Mouse (Mus musculus): ENCODE measurements around the gene Btnl10.

Btnl10 gene

DNA sequence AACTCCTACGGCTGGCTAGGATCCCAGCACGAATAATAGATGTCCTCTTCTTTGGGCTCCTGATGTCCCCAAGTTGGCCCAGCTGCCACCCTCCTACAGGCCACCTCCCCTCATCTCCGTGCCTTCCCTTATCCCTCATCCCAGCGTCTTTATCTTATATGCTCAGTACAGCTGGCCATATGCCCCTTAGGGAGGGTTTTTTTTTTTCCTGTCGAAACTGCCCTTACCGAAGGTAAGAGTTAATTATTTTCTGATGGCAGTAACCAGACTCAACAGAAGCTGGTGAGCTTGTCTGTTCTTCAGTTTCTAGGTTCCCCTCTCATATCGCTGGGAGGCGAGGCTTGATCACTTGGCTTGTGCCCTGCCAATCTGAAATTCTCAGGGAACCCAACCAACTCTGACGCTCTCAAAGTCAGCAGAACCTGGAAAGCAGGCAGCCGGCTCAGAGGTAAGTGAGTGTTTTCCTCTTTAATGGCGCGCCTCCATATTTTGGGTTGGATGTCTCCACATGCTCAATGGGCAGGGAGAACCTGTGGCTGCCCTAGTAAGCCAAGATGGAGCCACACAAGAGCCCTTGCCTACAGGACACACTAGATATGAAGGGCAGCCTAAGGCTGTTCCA is at the start of gene Btnl10:
Gene Btnl10 (plus strand): TSS at position 164 of the 622 bp plus-strand sequence.
- no peak for DNase-seq (ENCODE audit: low spot score)

DNA sequence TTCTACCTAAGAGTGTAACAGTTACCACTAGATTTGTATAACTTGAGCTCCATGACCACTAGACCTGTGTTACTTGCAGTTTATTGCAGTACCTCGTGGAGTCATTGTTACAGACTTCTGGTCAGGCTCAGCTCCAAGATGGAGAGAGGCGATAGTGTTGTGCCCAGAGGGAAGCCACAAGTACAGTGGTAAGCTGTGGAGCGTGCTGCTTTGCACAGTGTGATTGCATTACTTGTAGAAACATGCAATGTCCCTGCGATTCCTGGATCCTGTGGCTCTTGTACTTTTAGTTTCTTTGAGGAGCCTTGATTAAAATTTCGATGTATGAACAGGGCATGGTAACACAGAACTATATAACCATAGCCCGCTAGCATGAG is 49.8 kb upstream of the Btnl10 start:
- peak; percentile 22 for DNase-seq (ENCODE audit: low spot score)

DNA sequence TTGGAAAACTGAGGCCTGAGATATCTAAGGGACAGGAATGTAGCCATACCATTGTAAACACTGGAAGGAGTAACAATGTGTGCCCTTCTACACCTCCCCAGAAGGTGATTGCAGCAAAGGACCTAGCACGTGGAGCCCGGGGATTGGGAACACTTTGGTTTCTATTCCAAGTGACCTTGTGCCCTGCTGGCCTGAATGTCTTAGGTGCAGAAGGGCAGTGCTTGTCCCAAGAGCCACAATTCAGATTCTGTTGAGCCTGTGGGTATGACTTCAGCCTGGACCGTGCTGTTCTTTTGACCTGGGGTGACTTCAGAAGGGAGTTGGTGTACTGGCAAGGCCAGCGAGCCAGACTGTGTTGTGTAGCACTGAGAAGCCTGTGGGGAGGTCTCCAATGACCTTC is 46.7 kb upstream of the Btnl10 start:
- DNase-seq (ENCODE audit: low spot score) = no peak

DNA sequence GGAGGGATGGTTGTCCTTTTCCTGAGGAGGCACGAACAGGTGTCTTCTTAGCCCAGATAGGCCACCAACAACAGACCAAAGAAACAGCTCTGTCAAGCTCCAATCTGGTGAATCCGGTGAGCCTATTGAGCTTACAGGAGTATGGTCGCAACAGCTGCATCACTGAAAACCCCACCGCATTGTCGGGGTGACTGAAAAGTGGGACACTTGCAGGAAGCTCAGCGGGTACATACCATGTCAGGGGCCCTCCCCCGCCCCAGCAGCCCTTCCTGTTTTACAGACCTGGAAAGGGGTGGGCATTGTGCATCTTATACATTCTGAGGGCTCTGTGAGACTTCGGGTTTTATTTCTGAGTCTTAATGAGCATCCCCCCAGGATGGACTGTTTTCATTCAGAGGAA is 34.0 kb upstream of the Btnl10 start:
- DNase-seq (ENCODE audit: low spot score) = no peak

DNA sequence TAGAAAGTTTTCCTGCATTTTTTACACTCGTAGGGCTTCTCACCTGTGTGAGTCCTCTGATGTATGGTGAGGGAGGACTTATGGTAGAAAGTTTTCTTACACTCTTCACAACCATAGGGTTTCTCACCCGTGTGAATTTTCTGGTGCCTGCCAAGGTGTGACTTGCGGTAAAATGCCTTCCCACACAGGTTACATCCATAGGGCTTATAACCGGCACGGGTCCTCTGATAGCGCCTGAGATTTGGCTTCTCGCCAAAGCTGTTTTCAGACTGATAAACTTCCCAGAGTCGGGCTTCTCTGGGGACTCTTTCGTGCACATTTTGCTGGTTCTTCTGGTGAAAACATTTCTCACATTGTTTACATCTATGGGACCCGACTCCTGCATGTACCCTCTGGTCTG is 27.2 kb upstream of the Btnl10 start:
- DNase-seq (ENCODE audit: low spot score) = no peak

DNA sequence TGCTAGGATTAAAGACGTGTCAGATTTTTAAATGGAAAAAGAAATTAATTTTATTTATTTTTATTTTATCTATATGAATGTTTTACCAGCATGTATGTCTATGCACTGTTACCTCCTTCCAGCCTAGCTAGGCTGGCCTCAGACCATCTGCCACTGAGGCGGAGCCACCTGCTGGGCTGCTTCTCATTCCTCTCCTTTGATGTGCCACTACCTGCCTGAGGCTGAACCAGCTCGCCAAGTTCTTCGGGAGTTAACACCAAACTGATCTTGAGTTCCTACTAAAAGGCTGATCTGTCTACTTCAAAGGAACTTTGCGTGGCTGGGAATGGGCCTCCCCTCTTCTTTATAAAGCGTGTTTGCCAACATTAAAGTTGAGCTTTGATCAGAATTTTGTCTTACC is 23.3 kb upstream of the Btnl10 start:
- peak; percentile 63 for DNase-seq (ENCODE audit: low spot score)

DNA sequence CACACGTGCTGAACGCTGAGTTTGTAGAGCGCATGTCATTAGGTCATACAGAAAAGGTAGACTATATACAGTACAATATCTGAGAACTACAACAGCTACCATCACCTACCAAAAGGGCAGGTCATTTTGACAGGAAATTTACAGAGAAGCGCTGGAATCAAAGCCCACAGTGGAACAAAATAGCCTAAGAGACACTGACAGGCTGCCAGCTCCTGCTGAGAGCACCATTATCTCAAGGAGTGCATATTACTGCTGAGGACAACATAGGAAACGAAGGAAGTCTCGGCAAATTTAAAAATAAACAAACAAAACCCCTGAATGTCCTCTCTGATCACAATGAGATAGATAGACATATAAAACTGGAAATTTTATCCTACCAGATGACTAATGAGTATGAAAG is 20.2 kb upstream of the Btnl10 start:
- no peak for DNase-seq (ENCODE audit: low spot score)

DNA sequence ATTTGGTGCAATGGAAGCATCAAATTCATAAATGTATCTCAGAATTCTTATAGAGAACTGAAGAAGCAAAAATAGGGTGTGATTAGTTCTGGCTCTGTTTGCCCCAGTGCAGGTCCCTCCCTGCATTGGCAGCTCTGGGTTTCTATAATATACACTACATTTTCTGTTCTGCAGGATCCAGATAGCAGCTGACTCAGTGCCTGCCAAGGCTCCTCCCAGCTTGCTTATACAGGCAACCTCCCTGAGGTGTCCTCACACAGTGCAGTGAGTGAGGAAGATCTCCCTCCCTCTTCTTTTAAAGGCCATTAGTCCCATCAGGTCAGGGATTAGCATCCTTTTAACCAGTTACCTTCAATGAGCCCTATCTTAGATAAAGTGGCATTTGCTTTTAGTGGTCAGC is 16.6 kb upstream of the Btnl10 start:
- DNase-seq (ENCODE audit: low spot score) = no peak

DNA sequence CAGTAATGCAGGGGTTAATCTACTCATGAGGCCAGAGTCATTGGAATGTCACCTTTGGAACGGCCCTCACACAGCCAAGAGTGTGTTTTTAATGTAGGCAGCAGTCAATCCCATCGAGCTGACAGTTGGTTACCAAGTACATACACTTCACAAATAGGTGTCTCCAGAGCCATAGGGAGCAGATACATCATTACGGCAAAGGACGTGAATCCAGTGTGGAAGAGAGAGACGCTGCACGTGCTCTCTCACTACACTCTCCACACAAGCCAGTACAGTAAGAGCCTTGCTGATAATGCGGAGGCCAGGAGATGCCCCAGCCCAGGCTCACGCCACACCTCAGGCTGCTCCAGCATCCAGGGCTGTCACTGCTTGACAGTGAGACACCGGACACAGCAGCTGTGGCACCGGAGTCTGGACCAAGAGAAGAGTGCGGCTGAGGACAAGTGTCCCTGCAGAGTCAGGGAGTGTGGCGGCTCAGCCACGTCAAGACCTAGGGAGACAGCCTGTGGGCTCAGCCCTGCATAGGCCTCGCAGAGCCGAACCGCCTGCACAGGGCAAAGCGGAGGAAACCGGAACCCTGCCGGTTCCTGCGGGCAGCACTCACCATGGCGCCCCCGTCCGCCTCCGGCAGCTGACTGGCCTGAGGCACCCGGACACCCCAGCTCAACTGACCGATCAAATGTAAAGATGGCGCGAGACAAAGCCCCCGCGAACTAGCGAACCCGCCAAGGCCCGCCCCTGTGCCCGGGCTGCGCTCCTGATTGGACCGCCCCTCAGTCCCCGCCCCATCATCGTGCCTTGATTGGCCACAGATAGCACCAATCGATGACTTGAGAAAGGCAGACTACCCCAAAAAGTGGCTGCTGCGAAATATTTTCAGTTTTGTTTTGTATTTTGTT is 13.9 kb upstream of the Btnl10 start, which contains the start of gene Zfp39:
Gene Zfp39 (minus strand): TSS at position 715 of the 899 bp plus-strand sequence.
- peak; percentile 95 for DNase-seq (ENCODE audit: low spot score)

DNA sequence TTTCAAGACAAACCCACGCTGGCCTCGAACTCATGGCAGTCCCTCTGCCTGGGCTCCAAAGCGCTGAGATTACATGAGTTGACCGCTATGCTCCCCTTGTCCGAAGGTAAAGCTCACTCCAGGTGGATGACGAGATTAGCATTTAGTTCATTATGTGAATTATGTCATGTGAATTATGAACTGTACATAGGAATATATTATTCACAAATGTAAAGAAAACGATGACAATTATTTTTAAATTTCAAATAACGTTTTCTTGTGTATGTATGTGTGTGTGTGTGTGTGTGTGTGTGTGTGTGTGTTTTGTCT is 13.3 kb upstream of the Btnl10 start:
- DNase-seq (ENCODE audit: low spot score) = no peak

DNA sequence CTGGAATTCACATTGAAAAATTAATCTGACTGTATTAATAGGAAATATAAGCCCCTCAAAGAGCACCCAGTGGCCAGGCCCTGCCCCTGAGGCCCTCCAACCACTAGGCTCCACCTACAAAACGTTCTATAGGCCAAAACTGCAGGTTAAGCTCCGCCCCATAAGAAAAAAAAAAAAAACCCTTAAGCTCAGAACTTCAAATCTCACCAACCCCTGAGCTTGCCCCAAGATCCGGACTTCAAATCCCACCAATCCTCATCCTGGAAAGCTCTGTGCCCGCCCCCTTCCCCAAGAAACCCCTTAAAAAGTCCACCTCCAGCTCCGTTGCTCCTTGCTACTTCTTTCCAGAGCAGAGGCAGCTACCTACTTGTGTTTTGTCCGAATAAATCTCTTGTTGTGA is 12.9 kb upstream of the Btnl10 start:
- no peak for DNase-seq (ENCODE audit: low spot score)

DNA sequence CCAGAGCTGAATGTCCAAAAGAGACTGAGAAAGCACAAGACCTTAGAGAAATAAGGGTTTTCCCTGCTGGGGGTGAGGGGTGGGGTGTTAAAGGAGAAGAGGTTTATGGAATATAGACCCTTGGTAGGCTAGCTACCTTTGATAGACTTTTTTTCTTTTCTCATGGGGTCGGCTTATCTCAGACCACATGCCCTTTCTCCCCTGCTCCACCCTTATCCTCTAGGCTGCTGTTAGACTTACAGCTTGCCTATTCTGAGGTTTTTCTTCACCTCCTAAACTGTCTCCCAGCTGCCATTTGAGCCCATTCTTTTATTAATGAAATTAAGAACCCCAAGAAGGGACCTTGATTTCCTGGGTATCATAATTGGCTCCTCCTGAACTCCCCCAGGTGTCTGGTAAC is 3.9 kb upstream of the Btnl10 start:
- no peak for DNase-seq (ENCODE audit: low spot score)

DNA sequence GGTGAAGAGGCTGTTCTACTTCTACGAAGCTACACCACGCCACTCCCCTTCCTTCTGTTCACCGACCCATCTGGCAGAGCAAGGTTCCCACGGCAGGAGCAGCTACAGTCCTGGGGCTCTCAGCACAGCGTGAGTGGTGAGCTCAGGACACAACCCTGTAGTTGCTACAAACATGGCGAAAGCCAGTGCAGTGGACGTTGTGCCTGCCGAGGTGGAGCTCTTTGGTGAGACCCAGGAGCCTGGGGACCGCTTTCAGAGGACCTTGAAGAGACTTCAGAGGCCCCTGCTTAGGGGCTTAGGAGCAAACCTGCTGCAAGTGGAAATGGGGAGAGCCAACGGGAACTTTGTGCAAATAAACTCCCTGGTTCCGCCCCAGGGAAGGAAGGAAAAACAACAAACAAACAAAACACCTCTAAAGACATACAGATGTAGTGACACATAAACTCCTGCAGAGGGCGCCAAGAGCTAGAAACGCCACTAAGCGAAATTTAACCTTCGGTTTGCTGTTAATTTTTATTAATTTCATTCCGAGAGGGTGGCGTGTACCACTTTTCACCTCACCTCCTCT is 3.2 kb upstream of the Btnl10 start:
- peak; percentile 14 for DNase-seq (ENCODE audit: low spot score)

DNA sequence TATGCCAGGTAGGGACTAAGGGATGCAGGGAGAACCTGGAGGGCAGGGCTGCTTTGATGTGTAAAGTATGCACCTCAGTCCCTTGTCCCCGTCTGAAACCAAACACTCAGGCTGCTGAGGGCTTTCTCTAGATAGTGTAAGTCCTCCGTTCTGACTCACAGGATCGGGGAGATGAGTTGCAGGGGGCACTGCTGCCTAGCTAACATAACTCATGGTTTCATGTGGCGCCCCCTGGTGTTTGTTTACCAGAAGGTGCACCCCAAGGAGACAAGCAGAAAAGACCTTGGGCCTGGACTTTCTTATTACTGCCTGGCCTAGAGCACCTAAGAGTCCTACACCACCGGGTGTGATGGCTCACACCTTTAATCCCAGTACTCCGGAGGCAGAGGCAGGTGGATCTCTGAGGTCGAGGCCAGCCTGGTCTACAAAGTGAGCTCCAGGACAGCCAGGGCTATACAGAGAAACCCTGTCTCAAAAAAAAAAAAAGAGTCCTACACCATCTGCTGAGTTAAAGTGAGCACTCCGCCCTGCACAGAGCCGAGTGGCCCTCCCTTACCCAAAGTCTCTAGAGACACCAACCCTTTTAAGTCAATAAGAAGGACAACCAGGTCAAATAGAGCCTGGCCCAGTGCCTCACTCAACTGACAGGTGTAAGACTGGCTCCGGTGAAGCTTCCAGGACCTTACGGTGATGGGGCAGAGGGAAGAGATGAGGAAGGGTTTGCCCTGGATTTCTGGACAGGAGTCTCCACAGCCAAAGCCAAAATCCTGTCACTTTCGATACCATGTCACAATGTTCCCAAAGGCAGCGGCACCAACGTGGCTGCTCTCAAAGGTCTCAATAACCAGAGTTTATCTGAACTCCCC is 596 bp upstream of the Btnl10 start:
- DNase-seq (ENCODE audit: low spot score) = peak; percentile 28

DNA sequence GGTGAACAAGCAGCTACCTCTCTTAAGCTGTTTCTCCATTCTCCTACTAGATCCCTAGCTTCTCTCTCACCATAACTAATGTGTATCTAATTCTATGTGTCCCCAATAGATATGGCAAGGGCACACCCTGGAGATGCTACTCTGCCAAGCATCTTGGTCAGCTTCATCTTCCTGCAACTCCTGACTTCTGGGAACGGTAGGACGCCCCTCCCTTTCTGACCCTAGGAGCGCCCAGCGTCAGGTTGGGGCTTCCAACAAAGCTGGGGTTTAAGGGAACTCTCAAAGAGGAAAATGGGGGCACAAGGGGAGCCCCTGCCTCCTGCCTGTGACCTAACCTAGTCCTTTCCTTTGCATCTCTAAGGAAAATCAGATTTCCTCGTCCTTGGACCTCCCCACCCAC is 1.1 kb downstream of the Btnl10 start:
- no peak for DNase-seq (ENCODE audit: low spot score)

DNA sequence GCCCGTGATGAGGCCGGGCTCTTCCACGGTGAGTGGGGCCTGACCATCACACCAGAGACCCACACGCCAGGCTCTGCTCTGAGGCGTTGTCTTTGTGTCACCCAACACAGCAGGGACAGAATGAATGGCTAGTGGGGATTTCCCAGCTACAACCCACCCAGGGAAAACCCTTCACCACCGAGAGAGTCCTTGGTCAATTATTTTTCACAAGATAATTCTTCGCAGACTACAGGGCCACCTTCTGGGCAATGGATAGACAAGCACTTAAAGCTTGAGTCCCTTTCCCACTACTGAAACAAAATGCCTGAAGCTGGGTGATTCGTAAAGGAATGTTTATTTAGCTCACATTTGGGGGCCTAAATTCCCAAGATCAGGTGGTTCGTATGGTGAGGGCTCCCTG is 4.7 kb downstream of the Btnl10 start:
- DNase-seq (ENCODE audit: low spot score) = no peak

DNA sequence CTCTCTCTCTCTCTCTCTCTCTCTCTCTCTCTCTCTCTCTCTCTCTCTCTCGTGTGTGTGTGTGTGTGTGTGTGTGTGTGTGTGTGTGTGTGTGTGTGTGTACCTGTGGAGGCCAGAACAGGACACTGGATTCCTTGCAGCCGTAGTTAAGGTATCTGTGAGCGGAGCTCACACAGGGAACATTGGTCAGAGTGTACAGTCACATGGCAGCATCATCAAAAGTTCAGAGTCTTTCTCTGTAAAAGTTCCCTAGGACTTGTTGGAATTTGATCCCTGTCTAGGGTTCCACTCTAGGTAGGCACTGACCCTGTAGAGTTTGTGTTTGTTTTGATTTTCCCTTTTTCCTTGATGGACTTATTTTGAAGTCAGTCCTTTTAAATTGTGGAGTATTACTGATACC is 8.9 kb downstream of the Btnl10 start:
- no peak for DNase-seq (ENCODE audit: low spot score)

DNA sequence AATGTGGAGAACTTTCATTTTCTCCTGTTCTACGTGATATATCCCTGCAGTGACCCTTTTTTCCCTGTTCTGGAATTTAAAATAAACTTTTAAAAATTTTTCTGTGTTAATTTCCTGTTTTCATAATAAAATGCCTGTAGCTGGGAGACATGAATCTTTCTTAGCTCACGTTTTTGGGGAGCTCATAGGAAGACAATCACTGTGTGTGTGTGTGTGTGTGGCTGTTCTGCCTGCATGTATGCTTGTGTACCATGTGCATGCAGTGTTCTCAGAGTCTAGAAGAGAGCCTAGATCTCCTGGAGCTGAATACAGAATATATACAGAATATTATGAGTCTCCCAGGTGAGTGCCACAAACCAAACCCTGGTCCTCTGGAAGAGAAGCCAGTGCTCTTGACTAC is 9.3 kb downstream of the Btnl10 start:
- DNase-seq (ENCODE audit: low spot score) = no peak

DNA sequence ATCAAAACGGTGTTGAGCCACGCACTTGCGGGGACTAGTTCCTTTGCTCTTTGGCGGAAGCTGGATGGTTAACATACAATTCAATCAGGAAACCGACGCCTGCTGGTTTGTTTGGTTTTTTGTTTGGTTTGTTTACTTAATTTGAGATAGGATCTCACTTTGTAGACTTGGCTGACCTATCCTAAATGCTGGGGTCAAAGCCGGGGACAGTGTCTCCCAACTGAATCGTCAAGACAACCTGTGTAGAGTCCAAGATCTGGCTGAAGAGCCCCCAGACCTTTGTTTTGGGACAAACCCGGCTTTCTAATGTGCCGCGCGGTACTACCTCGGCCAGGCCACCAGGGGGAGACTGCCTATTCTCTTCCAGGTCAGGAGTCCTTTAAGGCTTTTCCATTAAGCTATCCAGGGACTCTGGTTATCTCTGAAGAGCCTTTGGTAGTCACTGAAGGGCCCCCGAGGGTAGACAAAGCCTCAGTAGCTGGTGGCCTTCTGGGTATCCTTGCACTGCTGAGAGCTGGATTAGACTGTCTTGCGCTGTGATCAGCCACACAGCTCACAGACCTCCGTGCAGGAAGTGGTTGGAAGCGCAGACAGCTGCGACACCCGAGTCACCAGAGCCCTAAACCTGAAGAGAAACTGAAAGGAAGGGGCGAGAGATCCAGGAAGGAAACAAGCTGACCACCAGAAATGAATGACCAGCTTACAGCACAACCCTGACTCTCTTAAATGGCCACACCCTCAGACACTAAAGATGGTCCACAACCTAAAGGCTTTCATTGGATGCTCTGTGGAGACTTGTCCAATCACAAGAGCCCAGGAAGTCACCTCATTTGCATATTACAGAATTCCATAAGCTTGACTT is 10.3 kb downstream of the Btnl10 start:
- peak; percentile 41 for DNase-seq (ENCODE audit: low spot score)

DNA sequence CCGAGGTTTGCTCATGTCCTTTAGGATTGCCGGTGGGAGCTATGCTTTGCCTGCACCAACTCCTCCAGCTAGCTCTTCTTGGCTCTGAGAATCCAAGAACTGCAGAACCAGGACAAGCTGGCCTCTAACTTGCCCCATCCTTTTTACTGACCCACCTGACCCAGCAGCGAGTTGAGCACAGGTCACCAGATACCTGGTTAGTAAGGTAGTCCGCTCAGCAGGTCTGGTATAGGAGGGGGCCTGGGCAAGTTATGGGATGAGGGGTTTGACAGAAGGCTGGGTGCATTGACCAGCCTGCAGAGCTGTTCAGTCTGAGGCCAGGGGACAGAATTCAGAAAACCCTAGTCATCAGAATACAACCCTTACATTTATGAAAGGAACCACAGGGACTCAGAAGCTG is 11.3 kb downstream of the Btnl10 start:
- DNase-seq (ENCODE audit: low spot score) = no peak

DNA sequence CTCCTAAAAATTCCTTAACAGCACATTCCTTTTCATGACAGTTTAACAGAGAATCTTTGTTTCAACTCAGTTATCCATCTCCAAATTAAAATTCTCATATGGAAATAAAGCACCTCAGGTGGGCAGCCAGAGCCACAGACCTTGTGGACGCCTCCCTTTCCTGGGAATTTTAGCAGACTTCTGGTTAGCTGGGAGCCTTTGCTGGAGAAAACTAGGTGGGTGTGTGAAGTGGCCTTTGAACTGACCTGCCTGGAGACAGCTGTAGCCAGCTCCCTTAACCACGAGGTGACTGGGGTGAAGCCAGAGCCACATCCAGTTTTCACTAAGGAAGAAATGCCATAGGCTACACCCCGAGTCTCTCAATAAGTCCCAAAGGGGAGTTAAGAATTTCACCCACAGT is 11.9 kb downstream of the Btnl10 start:
- no peak for DNase-seq (ENCODE audit: low spot score)

DNA sequence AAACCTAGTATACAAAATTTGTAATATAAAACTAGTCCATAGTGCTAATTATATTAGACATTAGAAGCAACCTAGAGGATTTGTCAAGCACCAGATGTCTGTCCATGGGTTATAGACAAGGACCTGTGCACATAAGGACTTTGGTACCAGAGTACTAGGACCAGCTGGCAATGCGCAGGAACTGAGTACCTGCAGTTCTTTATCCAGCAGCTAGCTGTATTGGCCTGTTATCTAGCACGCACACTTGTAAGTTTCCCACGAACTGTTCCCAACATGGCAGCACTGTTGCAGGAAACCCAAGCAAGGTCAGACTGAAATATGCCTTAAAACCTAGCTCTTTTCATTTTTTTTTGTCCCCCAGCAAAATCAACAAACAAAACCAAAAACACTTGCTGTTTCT is 12.5 kb downstream of the Btnl10 start:
- no peak for DNase-seq (ENCODE audit: low spot score)

Data from urinary bladder, postnatal 14 days (tissue).